Mouse (Mus musculus): ENCODE results near the gene Trove2. TPM values are rescaled to one million over a fixed set of nuclear protein-coding genes. Genes with fewer than 3 reads are reported as not detected.

The Trove2 gene
- 10 to 100 TPM; 41.9 to 47.0 TPM for total RNA-seq (2021)

- DNase-seq, result peak; percentile 99
- intact Hi-C loops (cut with DNase I), result no loop called here
Measured at GRCm38 (mm10) chr1:143776446-143777411, at the start of gene Trove2, which contains the start of gene Uchl5. TSS of gene Trove2 (minus strand) at chr1:143777068. TSS of gene Uchl5 (plus strand) at chr1:143777272.

- intact Hi-C loops (cut with DNase I), result no loop called here
Measured at GRCm38 (mm10) chr1:143822677-143823076, 45.8 kb upstream of the Trove2 start.

GRCm38 (mm10) chr1:143820096-143820877, 43.4 kb upstream of the Trove2 start:
- intact Hi-C loops (cut with DNase I), result no loop called here
- DNase-seq, result peak; percentile 39

More at GRCm38 (mm10) chr1:143822677-143823076, 45.8 kb upstream of the Trove2 start:
- no peak for DNase-seq

GRCm38 (mm10) chr1:143813676-143814360, 37.0 kb upstream of the Trove2 start:
- DNase-seq, result peak; percentile 90
- intact Hi-C loops (cut with DNase I), result loop anchor here (5.0 kb wide), 1 partner anchor 188 kb away; the partner anchor contains the start of gene Rgs2

GRCm38 (mm10) chr1:143809062-143809461, 32.2 kb upstream of the Trove2 start:
- DNase-seq, result no peak
- intact Hi-C loops (cut with DNase I), result loop anchor here (10.0 kb wide), 1 partner anchor 376 kb away; no protein-coding TSS in a partner anchor

- intact Hi-C loops (cut with DNase I), result loop anchor here (5.0 to 10.0 kb wide), 3 partner anchors 204 to 574 kb away; no protein-coding TSS in a partner anchor
- DNase-seq, result no peak
Measured at GRCm38 (mm10) chr1:143803537-143803936, 26.7 kb upstream of the Trove2 start.

GRCm38 (mm10) chr1:143788584-143789227, 11.8 kb upstream of the Trove2 start:
- intact Hi-C loops (cut with DNase I), result no loop called here
- peak; percentile 18 for DNase-seq

GRCm38 (mm10) chr1:143777558-143778218, 820 bp upstream of the Trove2 start:
- no peak for DNase-seq
- intact Hi-C loops (cut with DNase I), result no loop called here

- intact Hi-C loops (cut with DNase I), result no loop called here
Measured at GRCm38 (mm10) chr1:143773909-143774308, 3.0 kb downstream of the Trove2 start.

GRCm38 (mm10) chr1:143773082-143773481, 3.8 kb downstream of the Trove2 start:
- intact Hi-C loops (cut with DNase I), result no loop called here
- DNase-seq, result no peak

More at GRCm38 (mm10) chr1:143773909-143774308, 3.0 kb downstream of the Trove2 start:
- DNase-seq, result no peak

- DNase-seq, result no peak
Measured at GRCm38 (mm10) chr1:143770444-143771109, 6.3 kb downstream of the Trove2 start.

GRCm38 (mm10) chr1:143766238-143766637, 10.6 kb downstream of the Trove2 start:
- DNase-seq, result no peak
- intact Hi-C loops (cut with DNase I), result no loop called here

More at GRCm38 (mm10) chr1:143770444-143771109, 6.3 kb downstream of the Trove2 start:
- intact Hi-C loops (cut with DNase I), result no loop called here

GRCm38 (mm10) chr1:143765801-143766200, 11.1 kb downstream of the Trove2 start:
- intact Hi-C loops (cut with DNase I), result no loop called here
- no peak for DNase-seq

GRCm38 (mm10) chr1:143764443-143764842, 12.4 kb downstream of the Trove2 start:
- intact Hi-C loops (cut with DNase I), result no loop called here
- DNase-seq, result no peak

- DNase-seq, result no peak
Measured at GRCm38 (mm10) chr1:143762159-143762558, 14.7 kb downstream of the Trove2 start.

GRCm38 (mm10) chr1:143745871-143746270, 31.0 kb downstream of the Trove2 start:
- intact Hi-C loops (cut with DNase I), result no loop called here
- no peak for DNase-seq

More at GRCm38 (mm10) chr1:143762159-143762558, 14.7 kb downstream of the Trove2 start:
- intact Hi-C loops (cut with DNase I), result no loop called here

- intact Hi-C loops (cut with DNase I), result no loop called here
- no peak for DNase-seq
Measured at GRCm38 (mm10) chr1:143742186-143742585, 34.7 kb downstream of the Trove2 start.

- intact Hi-C loops (cut with DNase I), result no loop called here
- DNase-seq, result no peak
Measured at GRCm38 (mm10) chr1:143741331-143741730, 35.5 kb downstream of the Trove2 start.

- DNase-seq, result peak; percentile 20
- intact Hi-C loops (cut with DNase I), result no loop called here
Measured at GRCm38 (mm10) chr1:143740581-143740980, 36.3 kb downstream of the Trove2 start.
